Mouse (Mus musculus) G1E-ER4 (cell line): ENCODE measurements around the gene Oxsr1. TPM values are rescaled to one million over a fixed set of nuclear protein-coding genes. Genes with fewer than 3 reads are reported as not detected.

Experiments used
- GATA1 ChIP-seq: IDR thresholded peaks from one replicate; pipeline ENCODE4 v1.8.0; 2012; ENCODE audit warnings: low read length, inconsistent platforms
- polyA plus RNA-seq: library from polyadenylated mRNA; stranded (reverse); fragments of >175 nt; gene quantifications from 2 replicates; pipeline ENCODE4 v1.2.3, GENCODE M21; 2012

Gene Oxsr1
- polyA plus RNA-seq, 1 experiment, result 32.4 TPM

- TF ChIP-seq GATA1, result no peak
These were observed 115.1 kb downstream of the Oxsr1 start for GRCm38 (mm10) chr9:119207113-119207512.

- no peak for TF ChIP-seq GATA1
These were observed 115.6 kb downstream of the Oxsr1 start for GRCm38 (mm10) chr9:119206666-119207065.

- no peak for TF ChIP-seq GATA1
These were observed 116.5 kb downstream of the Oxsr1 start for GRCm38 (mm10) chr9:119205756-119206155.

GRCm38 (mm10) chr9:119203617-119204016 lies 118.6 kb downstream of the Oxsr1 start:
- TF ChIP-seq GATA1, result no peak

GRCm38 (mm10) chr9:119201653-119202052 lies 120.6 kb downstream of the Oxsr1 start:
- TF ChIP-seq GATA1, result no peak

- TF ChIP-seq GATA1, result no peak
These were observed 122.9 kb downstream of the Oxsr1 start for GRCm38 (mm10) chr9:119199151-119199861.

GRCm38 (mm10) chr9:119192202-119192990 lies 129.8 kb downstream of the Oxsr1 start:
- TF ChIP-seq GATA1, result no peak

Other genes starting within 250 kb of the Oxsr1 start
- gene Plcd1, start 228.9 kb downstream of the Oxsr1 start, polyA plus RNA-seq, result not detected in 2 replicates
- gene Dlec1, start 219.9 kb downstream of the Oxsr1 start, polyA plus RNA-seq, result not detected in 2 replicates
- not detected in 2 replicates for gene Acaa1b, start 165.3 kb downstream of the Oxsr1 start, polyA plus RNA-seq
- gene Gm47289, start 163.3 kb downstream of the Oxsr1 start, polyA plus RNA-seq, result not detected in 2 replicates
- gene Slc22a13, start 113.3 kb downstream of the Oxsr1 start, polyA plus RNA-seq, result not detected in 2 replicates
- 104 and 129 TPM in 2 replicates for gene Acaa1a, start 17.2 kb upstream of the Oxsr1 start, polyA plus RNA-seq
- gene Myd88, start 19.0 kb upstream of the Oxsr1 start, polyA plus RNA-seq, result 20.9 and 22.4 TPM in 2 replicates
- gene Xylb, start 35.0 kb upstream of the Oxsr1 start, polyA plus RNA-seq, result 17.2 and 21.3 TPM in 2 replicates
- gene Slc22a14, start 43.1 kb upstream of the Oxsr1 start, polyA plus RNA-seq, result not detected in 2 replicates
- 11.7 and 12.2 TPM in 2 replicates for gene Acvr2b, start 79.7 kb upstream of the Oxsr1 start, polyA plus RNA-seq
- gene Exog, start 122.5 kb upstream of the Oxsr1 start, polyA plus RNA-seq, result 2.4 and 3.8 TPM in 2 replicates